Mouse (Mus musculus): ENCODE results near the gene Parva. TPM values are rescaled to one million over a fixed set of nuclear protein-coding genes. Genes with fewer than 3 reads are reported as not detected.
A peak's percentile ranks its signal among the peaks of the same experiment; 100 is the strongest.

Gene Parva
- total and polyA plus RNA-seq, 3 experiments, result 32.7 to 93.4 (median 87.9) TPM

DNA sequence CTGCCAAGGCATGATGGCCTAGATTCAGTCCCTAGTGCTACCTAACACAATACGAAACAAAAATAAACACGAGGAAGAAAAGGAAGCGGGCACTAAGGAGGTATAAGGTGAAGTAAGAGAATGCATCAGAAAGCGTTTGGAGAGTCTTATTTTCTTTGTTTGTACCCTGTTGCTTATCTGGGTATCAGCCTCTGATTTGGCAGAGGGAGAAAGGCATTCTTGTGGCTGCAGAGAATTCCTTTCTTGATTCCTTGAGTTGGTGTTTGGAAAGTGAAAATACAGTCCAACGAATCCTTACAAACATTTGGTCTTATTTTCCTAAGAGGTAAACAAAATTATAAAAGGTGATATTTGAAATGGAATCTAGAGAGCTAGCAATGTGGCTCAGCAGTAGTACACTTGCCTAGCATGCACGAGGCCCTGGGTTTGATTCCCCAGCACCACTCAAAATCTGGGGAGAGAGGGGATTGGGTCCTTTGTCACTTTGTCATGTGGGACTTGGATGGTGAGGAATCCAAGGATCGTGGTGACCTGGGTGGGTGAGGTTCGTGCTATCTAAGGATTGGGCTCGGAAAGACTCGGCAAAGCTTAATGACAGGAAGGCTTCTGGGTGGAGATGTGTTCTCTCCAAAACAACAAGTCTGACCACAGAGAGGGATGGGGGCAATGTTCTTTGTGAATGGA is 44.9 kb downstream of the Parva start:
- no peak for DNase-seq

GRCm38 (mm10) chr7:112472708-112473281 is 45.5 kb downstream of the Parva start:
- no peak for DNase-seq

- peak; percentile 40 for DNase-seq
Observed at GRCm38 (mm10) chr7:112473649-112474435, 46.5 kb downstream of the Parva start.

DNA sequence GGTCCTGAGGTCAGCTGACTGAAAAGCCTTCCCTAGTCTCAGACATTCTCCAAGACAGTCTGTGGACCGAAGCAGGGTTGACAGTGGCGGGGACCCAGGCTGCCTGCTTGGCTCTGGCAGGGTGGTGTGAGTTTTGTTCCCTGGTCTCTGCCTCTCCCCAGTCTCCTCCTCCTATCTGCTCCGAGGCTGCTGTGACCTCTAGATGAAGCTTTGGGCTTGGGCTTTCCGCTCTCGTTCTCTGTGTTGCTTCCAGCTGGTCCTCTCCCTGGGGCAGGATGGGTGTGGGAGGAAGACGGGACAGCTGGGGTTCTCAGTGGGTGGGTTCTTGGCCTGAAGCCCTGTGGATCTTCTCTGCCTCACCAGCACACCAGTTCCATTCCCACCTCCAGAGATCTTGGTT is 51.8 kb downstream of the Parva start:
- DNase-seq, result no peak

- no peak for DNase-seq
Observed at GRCm38 (mm10) chr7:112481031-112481430, 53.7 kb downstream of the Parva start.

DNA sequence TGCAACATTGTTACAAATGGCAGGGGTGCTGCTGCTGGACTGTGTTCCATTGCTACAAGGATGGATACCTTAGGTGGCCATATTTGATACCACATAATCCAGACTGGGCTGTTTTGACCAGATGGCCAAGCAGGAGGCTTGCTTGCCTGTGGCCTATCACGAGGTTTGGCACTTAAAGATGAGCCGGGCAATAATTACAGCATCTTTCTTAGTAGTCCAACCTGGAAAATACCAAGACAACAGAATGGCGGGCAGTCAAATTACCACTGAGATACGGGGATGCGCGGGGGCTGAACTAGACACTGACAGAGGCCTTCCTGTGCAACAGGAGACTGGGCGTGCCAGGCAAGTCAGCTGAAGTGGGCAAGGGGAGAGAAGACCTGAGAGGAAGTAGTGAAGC is 55.3 kb downstream of the Parva start:
- DNase-seq, result no peak

DNA sequence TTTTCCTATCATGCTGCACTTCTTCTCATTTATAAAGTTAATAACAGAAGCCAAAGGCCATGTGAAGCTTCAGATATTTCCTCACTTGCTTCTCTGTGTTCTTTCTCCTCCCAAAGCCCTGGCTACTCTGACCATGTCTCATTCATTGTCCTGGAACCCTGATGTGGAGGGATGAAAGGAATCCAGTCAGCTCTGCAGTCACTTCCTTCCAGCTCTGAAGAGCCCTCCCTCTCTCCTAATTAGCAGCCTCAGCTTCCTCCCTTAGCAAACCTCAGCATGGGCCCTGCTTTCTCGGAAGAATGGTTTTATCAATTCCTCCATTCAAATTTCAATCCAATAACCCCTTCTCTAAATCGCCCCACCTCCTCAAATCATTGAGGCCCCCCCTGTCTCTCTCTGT is 56.1 kb downstream of the Parva start:
- DNase-seq, result no peak

DNA sequence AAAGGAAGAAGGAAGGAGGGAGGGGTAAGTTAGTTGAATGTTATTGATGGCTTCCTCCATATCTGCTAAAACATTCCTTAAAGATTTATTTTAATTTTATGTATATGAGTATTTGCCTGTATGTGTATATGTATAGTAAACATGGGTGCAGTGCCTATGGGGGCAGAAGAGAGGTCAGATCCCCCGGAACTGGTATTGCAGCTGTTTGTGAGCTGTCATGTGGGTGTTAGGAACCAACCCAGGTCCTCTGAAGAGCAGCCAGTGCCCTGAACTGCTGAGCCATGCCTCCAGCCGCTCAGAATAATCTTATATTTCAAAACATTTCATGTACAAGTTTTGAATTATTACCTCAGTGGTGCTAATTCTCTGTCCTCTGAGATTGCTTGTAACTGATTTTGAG is 63.5 kb downstream of the Parva start:
- DNase-seq, result no peak

DNA sequence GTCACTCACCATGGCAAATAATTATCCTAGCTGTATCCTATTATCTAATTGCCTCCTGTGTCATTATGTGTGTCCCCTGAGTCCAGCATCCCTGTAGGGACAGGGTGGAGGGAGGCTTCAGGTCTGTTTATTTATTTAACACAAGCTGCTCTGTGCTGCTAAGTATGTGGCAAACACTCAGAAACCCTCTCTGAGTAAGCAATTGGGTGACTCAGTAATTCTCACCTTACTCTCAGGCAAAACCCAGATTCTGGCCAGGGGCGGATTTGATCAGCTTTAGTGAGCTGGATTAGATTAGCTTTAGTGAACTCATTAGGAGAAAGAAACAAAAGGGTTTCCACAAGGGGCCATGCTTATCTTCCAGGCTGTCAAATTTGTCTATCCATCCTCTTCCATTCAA is 64.4 kb downstream of the Parva start:
- DNase-seq, result no peak

DNA sequence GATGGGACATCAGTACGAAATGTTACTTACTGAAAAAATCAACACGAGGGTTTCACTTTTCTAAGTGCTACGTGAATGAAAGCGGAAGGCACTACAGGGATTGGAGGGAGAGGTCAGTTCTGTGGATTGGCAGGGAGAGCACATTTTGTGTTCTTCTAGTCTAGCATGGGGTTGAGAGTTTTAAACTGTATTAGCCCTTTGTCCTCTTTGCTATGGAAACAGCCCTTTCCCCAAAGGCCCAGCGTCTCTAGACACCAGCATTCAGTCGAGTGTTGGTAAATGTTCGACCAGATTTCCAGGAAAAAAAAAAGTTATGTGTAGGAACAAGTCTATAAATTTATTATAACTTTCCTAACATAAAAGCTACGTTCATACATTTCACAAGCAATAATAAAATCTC is 68.6 kb downstream of the Parva start:
- no peak for DNase-seq

- DNase-seq, result peak; percentile 18
Observed at GRCm38 (mm10) chr7:112496921-112497320, 69.6 kb downstream of the Parva start.

- DNase-seq, result no peak
Observed at GRCm38 (mm10) chr7:112498591-112499301, 71.4 kb downstream of the Parva start.

DNA sequence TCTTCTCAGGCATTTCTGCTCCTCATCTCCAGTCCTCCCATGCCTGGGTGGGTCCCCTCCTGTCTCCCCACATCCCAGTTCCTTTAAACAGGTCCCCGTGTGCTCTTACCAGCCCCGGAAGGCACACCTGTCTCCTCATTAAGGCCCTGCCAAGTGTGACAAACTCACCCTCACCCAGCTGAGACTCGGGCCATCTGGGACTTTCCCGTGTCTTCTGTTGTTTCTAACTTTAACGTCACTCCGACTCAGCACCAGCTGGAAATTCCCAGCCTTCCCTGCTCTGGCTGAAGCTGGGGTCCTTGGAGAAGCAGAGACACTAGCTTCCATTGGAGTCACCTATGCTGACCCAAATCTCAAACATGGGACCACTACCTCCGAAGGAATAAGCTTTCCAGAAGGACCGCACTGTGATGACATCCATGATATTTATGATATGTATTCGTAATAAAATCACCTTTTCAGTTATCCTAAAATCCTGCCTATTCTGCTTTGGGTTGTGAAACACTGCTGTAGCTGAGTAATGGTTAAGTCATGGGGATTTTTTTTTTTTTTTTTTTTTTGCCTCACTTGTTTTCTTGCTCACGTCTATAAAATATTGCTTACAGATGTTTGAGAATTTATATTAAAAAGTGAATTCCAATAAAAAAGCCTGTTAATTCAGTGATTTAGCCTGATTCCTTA is 72.3 kb downstream of the Parva start:
- DNase-seq, result peak; percentile 36

DNA sequence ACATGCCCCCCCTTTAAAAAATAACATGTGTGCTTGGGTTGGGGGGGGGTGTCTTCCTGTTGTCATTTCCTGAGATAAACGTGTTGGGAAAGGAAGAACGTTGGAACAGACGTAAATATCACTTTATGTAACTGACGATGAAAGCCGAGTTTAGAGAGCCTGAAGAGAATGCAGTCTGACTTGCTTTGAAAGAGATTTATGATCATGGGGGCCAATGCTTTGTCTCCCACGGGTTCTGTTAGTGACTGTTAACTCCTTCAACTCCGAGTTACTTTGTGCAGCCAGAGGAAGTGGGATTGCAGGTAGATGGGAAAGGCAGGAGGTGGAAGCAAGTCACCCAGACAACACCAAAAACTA is 72.8 kb downstream of the Parva start:
- no peak for DNase-seq

GRCm38 (mm10) chr7:112502050-112502809 is 74.9 kb downstream of the Parva start:
- DNase-seq, result no peak

DNA sequence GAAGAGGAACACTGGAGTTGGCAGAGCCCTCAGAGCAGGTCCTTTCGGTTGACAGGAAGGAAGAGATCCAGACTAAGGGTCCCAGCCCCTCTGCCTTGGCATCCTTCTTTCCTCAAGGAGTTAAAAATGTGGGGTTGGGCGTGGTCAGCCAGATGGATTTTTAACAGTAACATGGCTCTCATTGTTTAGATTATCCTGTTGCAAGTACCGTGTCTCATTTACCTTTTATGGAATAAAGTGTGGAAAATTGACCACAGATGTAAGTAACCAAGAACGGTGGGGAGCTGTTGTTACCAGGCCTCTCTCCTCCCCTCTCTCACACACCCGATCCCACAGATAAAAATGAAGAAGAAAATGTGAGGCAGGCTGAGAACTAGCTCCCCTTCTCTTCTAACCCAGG is 75.5 kb downstream of the Parva start:
- no peak for DNase-seq

DNA sequence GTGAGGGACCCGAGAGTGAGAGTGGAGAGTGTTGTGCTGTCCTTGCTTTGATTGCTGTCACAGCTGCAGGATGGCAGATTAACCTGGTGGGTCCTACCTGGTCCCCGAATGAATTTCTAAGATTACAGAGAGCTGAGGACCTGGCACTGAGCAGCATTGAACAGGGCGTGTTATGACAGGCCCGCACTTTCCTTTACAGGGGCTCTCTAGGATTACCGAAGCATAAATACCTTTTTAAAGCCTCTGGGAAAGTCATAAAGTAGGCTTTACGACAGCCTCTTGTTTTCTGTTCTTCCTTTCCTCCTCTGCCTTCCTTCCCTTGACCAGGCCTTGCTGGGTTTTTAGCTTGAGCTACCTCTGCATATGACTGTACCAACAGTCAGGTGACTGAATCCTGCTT is 76.1 kb downstream of the Parva start:
- DNase-seq, result no peak

- DNase-seq, result no peak
Observed at GRCm38 (mm10) chr7:112503917-112504316, 76.6 kb downstream of the Parva start.

GRCm38 (mm10) chr7:112509107-112509506 is 81.8 kb downstream of the Parva start:
- no peak for DNase-seq

GRCm38 (mm10) chr7:112510336-112511048 is 83.2 kb downstream of the Parva start:
- no peak for DNase-seq

- no peak for DNase-seq
Observed at GRCm38 (mm10) chr7:112511309-112511708, 84.0 kb downstream of the Parva start.

All from adrenal gland, adult 2 months (tissue).